Comparison of ENCODE assay signal across 30 mouse cellular contexts in the genomic region with DNA sequence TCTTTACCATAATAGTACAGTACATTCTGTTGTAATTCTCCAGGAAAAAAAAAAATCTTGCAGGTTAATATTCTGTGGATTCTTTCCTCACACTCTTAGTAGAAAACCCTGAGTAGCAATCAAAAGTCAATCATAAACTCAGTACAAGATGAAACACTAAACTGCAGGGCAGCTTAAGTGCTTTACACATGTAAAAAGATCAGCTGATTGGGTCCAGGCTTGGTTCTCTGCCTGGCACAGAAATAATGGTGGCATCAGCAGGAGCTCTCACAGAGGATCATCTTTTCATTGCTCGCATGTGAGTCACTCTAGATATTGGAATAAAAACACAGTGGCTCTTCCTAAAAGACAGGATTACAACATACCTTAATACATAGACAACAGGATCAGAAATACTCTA. TPM values are rescaled to one million over a fixed set of nuclear protein-coding genes. Genes with fewer than 3 reads are reported as not detected.
DNase-seq lines count a peak whose midpoint lies in the region; ATAC-seq lines count a peak whose summit lies in the region.
"Had no signal": no experiment of that assay in that cellular context is flagged by ENCODE, and none has a peak within 500 bp of the region (broad histone marks: within the 10 kb centered on the region; RNA-seq: fewer than 3 reads in every experiment).

No protein-coding gene starts in this region.

- no peaks in the 10 kb centered on the region for H3K36me3 ChIP-seq in kidney, embryonic 16.5 days (ENCODE audit: insufficient read depth, low read length)
- H3K36me3 ChIP-seq: embryonic facial prominence, embryonic 12.5 days; forebrain, embryonic 12.5 days; hindbrain, embryonic 15.5 days; limb, embryonic 15.5 days; midbrain, embryonic 15.5 days; neural tube, embryonic 12.5 days had no signal

- no peaks in the 10 kb centered on the region for H3K27me3 ChIP-seq in kidney, embryonic 16.5 days (ENCODE audit: insufficient read depth, low read length)
- H3K27me3 ChIP-seq: embryonic facial prominence, embryonic 12.5 days; forebrain, embryonic 12.5 days; hindbrain, embryonic 15.5 days; limb, embryonic 15.5 days; midbrain, embryonic 15.5 days; neural tube, embryonic 12.5 days had no signal

- no peaks in the 10 kb centered on the region for H3K9me3 ChIP-seq in kidney, embryonic 16.5 days (ENCODE audit: low read length)
- H3K9me3 ChIP-seq: embryonic facial prominence, embryonic 12.5 days; forebrain, embryonic 12.5 days; hindbrain, embryonic 15.5 days; limb, embryonic 15.5 days; midbrain, embryonic 15.5 days; neural tube, embryonic 12.5 days had no signal

- H3K4me1 ChIP-seq in kidney, embryonic 16.5 days (ENCODE audit: insufficient read depth, low read length): no peaks in the 10 kb centered on the region
- H3K4me1 ChIP-seq: embryonic facial prominence, embryonic 12.5 days; forebrain, embryonic 12.5 days; hindbrain, embryonic 15.5 days; limb, embryonic 15.5 days; midbrain, embryonic 15.5 days; neural tube, embryonic 12.5 days had no signal

- peak; percentile 13 to 32 for DNase-seq in adrenal gland, postnatal 36 days
- DNase-seq in adrenal gland, postnatal 10 days: no peak
- peak; percentile 34 to 44 for DNase-seq in kidney, adult 8-10 months
- DNase-seq in kidney, postnatal 4 days: no peak
- DNase-seq in spleen, postnatal 14 days (ENCODE audit: low spot score in 2 of 2): no peak
- no peak for DNase-seq in thymus, postnatal 36 days
- DNase-seq: adrenal gland, adult 8-10 months; cerebellum, adult 2 months; cerebellum, postnatal 25 days; left cerebral cortex, postnatal 4 days; lung, embryonic 14.5 days; lung, postnatal 4 days; right cerebral cortex, postnatal 14 days; thymus, postnatal 14 days had no signal

- H3K4me2 ChIP-seq in kidney, embryonic 16.5 days (replicated peaks; ENCODE audit: low read depth, low read length): no peak overlapping the region
- H3K4me2 ChIP-seq: embryonic facial prominence, embryonic 12.5 days; forebrain, embryonic 12.5 days; hindbrain, embryonic 15.5 days; limb, embryonic 15.5 days; lung, embryonic 14.5 days; midbrain, embryonic 15.5 days; neural tube, embryonic 12.5 days had no signal

- peak; percentile 61; the same call in 1 of the 2 replicates for ATAC-seq in kidney, embryonic 16.5 days (ENCODE audit: low FRiP score, low TSS enrichment)
- ATAC-seq: CD4-positive, CD25-positive, alpha-beta regulatory T cell, adult 4 months; midbrain, embryonic 15.5 days had no signal

- WGBS in kidney, embryonic 16.5 days: 90% methylated on average over 1 of the region's 1 CpGs

- H3K27ac ChIP-seq in kidney, embryonic 16.5 days (ENCODE audit: low read length): no peak overlapping the region
- H3K27ac ChIP-seq: embryonic facial prominence, embryonic 12.5 days; forebrain, embryonic 12.5 days; hindbrain, embryonic 15.5 days; limb, embryonic 15.5 days; liver, embryonic 14.5 days; midbrain, embryonic 15.5 days; neural tube, embryonic 12.5 days had no signal

- H3K4me3 ChIP-seq in kidney, embryonic 16.5 days (ENCODE audit: low read length): no peak overlapping the region
- H3K4me3 ChIP-seq: embryonic facial prominence, embryonic 12.5 days; erythroblast, embryonic 14.5 days; forebrain, embryonic 12.5 days; hindbrain, embryonic 15.5 days; limb, embryonic 15.5 days; midbrain, embryonic 15.5 days; neural tube, embryonic 12.5 days had no signal

- no peak overlapping the region for H3K9ac ChIP-seq in kidney, embryonic 16.5 days (replicated peaks; ENCODE audit: low read length)
- H3K9ac ChIP-seq: embryonic facial prominence, embryonic 12.5 days; forebrain, embryonic 12.5 days; hindbrain, embryonic 15.5 days; limb, embryonic 15.5 days; liver, embryonic 14.5 days; lung, embryonic 14.5 days; midbrain, embryonic 15.5 days; neural tube, embryonic 12.5 days had no signal

RNA-seq across cellular contexts. Expression of gene Mettl21c, which starts 7.8 kb away (rescaled TPM):
- not detected for total RNA-seq in adrenal gland, postnatal 36 days (2021)
- 1 to 10 TPM; 1.5 to 1.6 TPM for total RNA-seq in adrenal gland, postnatal 10 days (2021)
- 0.24 and 0.36 TPM in 2 replicates for polyA plus RNA-seq in kidney, embryonic 16.5 days (2015; fragmentation: Nextera tagmentation; extraction: Ambion mirVana)
- total RNA-seq: hematopoietic stem cell, adult 5-6 weeks; layer of hippocampus, adult 18-20 months; layer of hippocampus, postnatal 14 days had no signal
- polyA plus RNA-seq: cerebellum, adult 2 months; erythroblast, embryonic 14.5 days had no signal

RNA-seq across cellular contexts. Expression of gene Gm8251, which starts 34.1 kb away (rescaled TPM):
- total RNA-seq in adrenal gland, postnatal 36 days (2021): under 1 TPM; 0.03 TPM
- total RNA-seq in adrenal gland, postnatal 10 days (2021): under 1 TPM in 1 of 2 experiments, not detected in 1; 0.03 TPM
- polyA plus RNA-seq in kidney, embryonic 16.5 days (2015; fragmentation: Nextera tagmentation; extraction: Ambion mirVana): 0.05 and 0.06 TPM in 2 replicates
- total RNA-seq: layer of hippocampus, adult 18-20 months; layer of hippocampus, postnatal 14 days; left cerebral cortex, adult 8-10 months; left cerebral cortex, postnatal 4 days had no signal
- polyA plus RNA-seq: gonadal fat pad, adult 2 months; heart, postnatal 0 days had no signal

Comparison
In these comparisons a context has a peak if more than half of its experiments do, and no peak if none do; other contexts are left out.
1. DNase-seq: peak in adrenal gland, postnatal 36 days (2 of 2) and kidney, adult 8-10 months (2 of 2); none in adrenal gland, postnatal 10 days (single experiment), kidney, postnatal 4 days (0 of 2), spleen, postnatal 14 days (0 of 2) and thymus, postnatal 36 days (0 of 2).